Mouse (Mus musculus): ENCODE measurements at regions not wholly inside any gene's neighbourhood (a gene's known extent, or its start where the extent isn't known, plus 50 kb on each side); places are given as distances from the start of the nearest gene placed in this dataset.

GRCm38 (mm10) chrX:95291676-95292075, 95.0 kb upstream of the Arhgef9 start:
- DNase-seq (ENCODE audit: low spot score) = no peak

- DNase-seq (ENCODE audit: low spot score) = no peak
Measured at GRCm38 (mm10) chrX:95282038-95282437, 85.4 kb upstream of the Arhgef9 start.

- peak; percentile 21 for DNase-seq (ENCODE audit: low spot score)
Measured at GRCm38 (mm10) chrX:95253517-95253916, 56.9 kb upstream of the Arhgef9 start.
